Comparison of ENCODE assay signal across 9 mouse cellular contexts in genomic region chr1:132384001-132384554, GRCm38 (mm10). TPM values are rescaled to one million over a fixed set of nuclear protein-coding genes. Genes with fewer than 3 reads are reported as not detected.
DNase-seq lines count a peak whose midpoint lies in the region; ATAC-seq and TF ChIP-seq lines count a peak whose summit lies in the region.
"Had no signal": no experiment of that assay in that cellular context is flagged by ENCODE, and none has a peak within 500 bp of the region (broad histone marks: within the 10 kb centered on the region; RNA-seq: fewer than 3 reads in every experiment).

No protein-coding gene starts in this region.

- H3K4me3 ChIP-seq in kidney, adult 2 months (ENCODE audit: insufficient read depth, low read depth, low read length), result no peak overlapping the region
- H3K4me3 ChIP-seq in liver, embryonic 13.5 days (replicated peaks), result peak overlapping the region; percentile 78; the same call in 1 of the 2 replicates
- H3K4me3 ChIP-seq: megakaryocyte, embryonic 14.5 days had no signal

- no peaks in the 10 kb centered on the region for H3K27me3 ChIP-seq in kidney, adult 2 months (replicated peaks; ENCODE audit: control insufficient read depth, insufficient read depth, low read length)
- no peaks in the 10 kb centered on the region for H3K27me3 ChIP-seq in liver, embryonic 13.5 days

- no peaks in the 10 kb centered on the region for H3K36me3 ChIP-seq in kidney, adult 2 months (ENCODE audit: control insufficient read depth, insufficient read depth, low read length)
- H3K36me3 ChIP-seq in liver, embryonic 13.5 days, result peaks cover 53% of the 10 kb centered on the region

- ATAC-seq in liver, embryonic 13.5 days (ENCODE audit: low read depth), result no peak

- WGBS in kidney, adult 2 months, result 77% methylated on average over 8 of the region's 8 CpGs
- 86% methylated on average over 8 of the region's 8 CpGs for WGBS in liver, embryonic 13.5 days (ENCODE audit: insufficient replicate concordance)

- peak; percentile 58 for DNase-seq in kidney, adult 2 months
- no peak for DNase-seq in kidney, adult 18-20 months
- DNase-seq in adipocyte (ENCODE audit: low spot score), result peak; percentile 41
- peak; percentile 63 for DNase-seq in cerebellum, adult 9-11 months
- DNase-seq in liver, embryonic 13.5 days, result no peak
- DNase-seq in thymus, postnatal 25 days, result no peak
- DNase-seq in urinary bladder, postnatal 4 days (ENCODE audit: low spot score in 2 of 2), result no peak
- no peak for DNase-seq in retina, embryonic 14.5 days (ENCODE audit: low spot score)

- peak overlapping the region; percentile 89; the same call in 1 of the 2 replicates for H3K9ac ChIP-seq in liver, embryonic 13.5 days

- H3K4me2 ChIP-seq in liver, embryonic 13.5 days, result peak overlapping the region; percentile 96

- no peaks in the 10 kb centered on the region for H3K9me3 ChIP-seq in liver, embryonic 13.5 days (replicated peaks)
- H3K9me3 ChIP-seq: megakaryocyte, embryonic 14.5 days had no signal

- no peaks in the 10 kb centered on the region for H3K4me1 ChIP-seq in kidney, adult 2 months (ENCODE audit: control insufficient read depth, insufficient read depth, low read length)
- peaks cover 95% of the 10 kb centered on the region for H3K4me1 ChIP-seq in liver, embryonic 13.5 days (replicated peaks)

- TF ChIP-seq CTCF in kidney, adult 2 months (conservative IDR thresholded peaks at IDR 0.05; ENCODE audit: insufficient read depth, insufficient read length, low read depth, low read length), result no peak

- peak overlapping the region; percentile 62 for H3K27ac ChIP-seq in kidney, adult 2 months (ENCODE audit: insufficient read depth, low read depth, low read length)
- H3K27ac ChIP-seq in liver, embryonic 13.5 days, result peak overlapping the region; percentile 98

- TF ChIP-seq POLR2A in kidney, adult 2 months (IDR thresholded peaks at IDR 0.05; ENCODE audit: low read depth, low read length), result no peak

RNA-seq across cellular contexts. Expression of gene Tmcc2, which starts 7.0 kb away (rescaled TPM):
- 6.0 and 6.3 TPM in 2 replicates for polyA plus RNA-seq in kidney, adult 2 months (2012; rRNA removed)
- polyA plus RNA-seq in liver, embryonic 13.5 days (2015; fragmentation: Nextera tagmentation; extraction: Ambion mirVana), result 456 and 511 TPM in 2 replicates

RNA-seq across cellular contexts. Expression of gene Dstyk, which starts 33.3 kb away (rescaled TPM):
- 13.0 and 13.9 TPM in 2 replicates for polyA plus RNA-seq in kidney, adult 2 months (2012; rRNA removed)
- 3.7 and 3.8 TPM in 2 replicates for polyA plus RNA-seq in liver, embryonic 13.5 days (2015; fragmentation: Nextera tagmentation; extraction: Ambion mirVana)

Comparison
In these comparisons a context has a peak if more than half of its experiments do, and no peak if none do; other contexts are left out.
1. DNase-seq: peak in kidney, adult 2 months (single experiment), adipocyte (single experiment) and cerebellum, adult 9-11 months (single experiment); none in kidney, adult 18-20 months (single experiment), liver, embryonic 13.5 days (single experiment), thymus, postnatal 25 days (single experiment), urinary bladder, postnatal 4 days (0 of 2) and retina, embryonic 14.5 days (single experiment).
2. RNA of gene Tmcc2, which starts 7.0 kb away (polyA plus RNA-seq): 456 to 511 TPM in liver, embryonic 13.5 days; 6.0 to 6.3 TPM in kidney, adult 2 months; every median in the first group is over 10 times any median in the second.